Mouse (Mus musculus) embryonic fibroblast, embryonic 13.5 days (primary cell): ENCODE data around the gene Svs1.
"Not testable (repeated sequence)": the region's sequence is repeated elsewhere in the genome, so short reads cannot be mapped to it uniquely, and the experiment has no call there.

Source experiments
- CTCF ChIP-seq: IDR thresholded peaks from 2 replicates; pipeline ENCODE4 v1.5.1; 2011; ENCODE audit warnings: mild to moderate bottlenecking, control low read depth, low read length, moderate library complexity, borderline replicate concordance; ENCODE audit not compliant: insufficient read depth
- POLR2A ChIP-seq: IDR thresholded peaks from 2 replicates; pipeline ENCODE4 v1.6.1; 2011; ENCODE audit warnings: low read depth, mild to moderate bottlenecking, control low read depth, low read length, moderate library complexity

DNA sequence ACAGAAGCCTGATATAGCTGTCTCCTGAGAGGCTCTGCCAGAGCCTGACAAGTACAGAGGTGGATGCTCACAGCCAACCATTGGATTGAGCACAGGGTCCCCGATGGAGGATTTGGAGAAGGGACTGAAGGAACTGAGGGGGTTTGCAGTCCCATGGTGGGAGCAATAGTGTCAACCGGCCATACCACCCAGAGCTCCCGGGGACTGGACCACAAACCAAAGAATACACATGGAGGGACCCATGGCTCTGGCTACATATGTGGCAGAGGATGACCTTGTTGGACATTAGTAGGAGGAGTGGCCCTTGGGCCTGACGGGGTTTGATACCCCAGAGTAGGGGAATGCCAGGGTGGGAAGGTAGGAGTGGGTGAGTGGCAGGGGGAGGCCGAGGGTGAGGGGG lies 20.0 kb upstream of the Svs1 start:
- not testable (repeated sequence) for TF ChIP-seq POLR2A, CTCF
